Mouse (Mus musculus) intestine, embryonic 15.5 days (tissue): ENCODE measurements around the gene Pde7b. TPM values are rescaled to one million over a fixed set of nuclear protein-coding genes. Genes with fewer than 3 reads are reported as not detected.

Experiments used
- ATAC-seq: fragments of 200-750 bp; cut with Nextera tagmentation; 2 replicates; pipeline ENCODE4 v1.8.0; 2017; ENCODE audit warnings: moderate TSS enrichment, moderate library complexity
- H3K27ac ChIP-seq: fragments of 300-500 bp; sonication (generic); 2 replicates; pipeline ENCODE4 v1.5.1; 2015; ENCODE audit warnings: mild to moderate bottlenecking, inconsistent platforms
- H3K27me3 ChIP-seq: fragments of 300-500 bp; sonication (generic); replicated peaks from 2 replicates; pipeline ENCODE4 v1.6.1; 2015; ENCODE audit warnings: inconsistent platforms
- H3K36me3 ChIP-seq: fragments of 300-500 bp; sonication (generic); 2 replicates; pipeline ENCODE4 v1.6.1; 2015; ENCODE audit warnings: inconsistent platforms
- H3K4me1 ChIP-seq: fragments of 300-500 bp; sonication (generic); replicated peaks from 2 replicates; pipeline ENCODE4 v1.6.1; 2015; ENCODE audit warnings: inconsistent platforms
- H3K4me2 ChIP-seq: fragments of 300-500 bp; sonication (generic); replicated peaks from 2 replicates; pipeline ENCODE4 v1.6.1; 2015; ENCODE audit warnings: mild to moderate bottlenecking, inconsistent platforms
- H3K4me3 ChIP-seq: fragments of 300-500 bp; sonication (generic); replicated peaks from 2 replicates; pipeline ENCODE4 v1.5.1; 2015; ENCODE audit warnings: inconsistent platforms
- H3K9ac ChIP-seq: fragments of 300-500 bp; sonication (generic); 2 replicates; pipeline ENCODE4 v1.6.1; 2015; ENCODE audit warnings: inconsistent platforms
- H3K9me3 ChIP-seq: fragments of 300-500 bp; sonication (generic); 2 replicates; pipeline ENCODE4 v1.6.1; 2016; ENCODE audit warnings: inconsistent platforms
- WGBS: fragments of 180-500 bp; shearing (Covaris S2); methylation state at CpG from one replicate; pipeline ENCODE4 v1.1.7; 2015; 5-methylcytosine and 5-hydroxymethylcytosine counted together
- polyA plus RNA-seq: library from polyadenylated mRNA; unstranded; fragments of >200 nt; fragmentation: Nextera tagmentation; extraction: Ambion mirVana; gene quantifications from 2 replicates; pipeline ENCODE4 v1.2.1, GENCODE M21; 2015

Pde7b gene
- polyA plus RNA-seq, 1 experiment from 2014 or later, result 3.2 TPM

DNA sequence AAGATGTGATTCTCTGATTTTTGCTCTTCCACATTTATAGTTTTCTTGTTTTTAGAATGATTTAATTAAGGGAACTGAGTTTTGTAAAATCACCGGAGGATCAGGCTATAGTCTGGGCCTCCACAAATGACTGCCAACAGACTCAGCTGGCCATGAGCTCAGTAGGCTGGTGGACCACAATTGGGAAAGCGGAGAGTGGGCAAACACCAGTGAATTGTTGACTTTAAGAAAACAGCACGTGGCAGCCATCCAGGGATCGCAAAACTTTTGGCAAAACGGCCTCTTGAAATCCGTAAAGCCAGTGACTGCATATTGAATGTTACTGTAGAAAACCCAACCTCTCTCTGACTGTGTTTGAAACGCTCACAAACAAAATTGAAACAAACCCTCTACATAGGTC lies 94.8 kb downstream of the Pde7b start:
- 49% methylated on average over 7 of the region's 7 CpGs for WGBS
- ATAC-seq, result no peak

DNA sequence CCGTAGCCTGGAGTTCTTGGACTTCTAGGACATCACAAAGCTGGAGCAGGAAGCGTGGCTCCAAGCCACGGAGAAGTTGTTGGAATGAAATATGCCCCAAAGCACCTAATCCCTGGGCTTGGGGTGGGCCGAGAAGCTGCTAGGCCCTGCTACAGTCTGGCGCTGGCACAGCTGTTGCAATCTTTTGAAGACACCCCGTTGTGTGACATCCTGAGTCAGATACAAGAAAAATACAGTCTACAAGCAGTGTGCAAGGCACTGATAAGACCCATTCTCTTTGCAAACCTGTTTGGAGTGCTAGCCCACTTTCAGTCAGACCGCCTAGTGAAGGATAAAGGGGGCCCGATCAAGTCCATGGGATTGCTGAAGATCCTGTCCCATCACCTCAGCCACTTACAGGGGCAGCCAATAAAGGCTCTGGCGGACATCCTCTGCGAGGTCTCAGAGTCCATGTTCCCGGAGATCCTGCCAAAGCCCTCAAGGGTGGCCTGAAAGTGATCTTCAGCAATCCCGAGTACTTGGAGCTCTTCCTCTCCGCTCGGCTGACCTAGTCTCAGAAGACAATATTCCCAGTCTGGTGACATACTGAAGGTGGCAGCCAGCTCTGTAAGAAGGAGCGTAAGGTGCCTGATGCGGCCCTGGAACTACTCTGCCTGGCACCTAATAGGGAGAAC lies 99.0 kb downstream of the Pde7b start:
- Histone ChIP-seq H3K27ac (no peak overlapping the region), H3K4me1 (no peaks in the 10 kb centered on the region; the same call in 1 of the 2 replicates), H3K4me2 (no peak overlapping the region), H3K9me3 (no peaks in the 10 kb centered on the region), H3K9ac (no peak overlapping the region), H3K27me3 (no peaks in the 10 kb centered on the region), H3K36me3 (no peaks in the 10 kb centered on the region), H3K4me3 (no peak overlapping the region)
- WGBS, result 90% methylated on average over 16 of the region's 16 CpGs
- ATAC-seq, result no peak

More for the DNA sequence above, 94.8 kb downstream of the Pde7b start:
- no peaks in the 10 kb centered on the region for H3K27me3 ChIP-seq
- H3K36me3 ChIP-seq, result no peaks in the 10 kb centered on the region
- no peaks in the 10 kb centered on the region; the same call in 1 of the 2 replicates for H3K4me1 ChIP-seq
- no peak overlapping the region for H3K27ac ChIP-seq
- H3K9ac ChIP-seq, result no peak overlapping the region
- no peak overlapping the region for H3K4me3 ChIP-seq
- H3K4me2 ChIP-seq, result no peak overlapping the region
- H3K9me3 ChIP-seq, result no peaks in the 10 kb centered on the region

DNA sequence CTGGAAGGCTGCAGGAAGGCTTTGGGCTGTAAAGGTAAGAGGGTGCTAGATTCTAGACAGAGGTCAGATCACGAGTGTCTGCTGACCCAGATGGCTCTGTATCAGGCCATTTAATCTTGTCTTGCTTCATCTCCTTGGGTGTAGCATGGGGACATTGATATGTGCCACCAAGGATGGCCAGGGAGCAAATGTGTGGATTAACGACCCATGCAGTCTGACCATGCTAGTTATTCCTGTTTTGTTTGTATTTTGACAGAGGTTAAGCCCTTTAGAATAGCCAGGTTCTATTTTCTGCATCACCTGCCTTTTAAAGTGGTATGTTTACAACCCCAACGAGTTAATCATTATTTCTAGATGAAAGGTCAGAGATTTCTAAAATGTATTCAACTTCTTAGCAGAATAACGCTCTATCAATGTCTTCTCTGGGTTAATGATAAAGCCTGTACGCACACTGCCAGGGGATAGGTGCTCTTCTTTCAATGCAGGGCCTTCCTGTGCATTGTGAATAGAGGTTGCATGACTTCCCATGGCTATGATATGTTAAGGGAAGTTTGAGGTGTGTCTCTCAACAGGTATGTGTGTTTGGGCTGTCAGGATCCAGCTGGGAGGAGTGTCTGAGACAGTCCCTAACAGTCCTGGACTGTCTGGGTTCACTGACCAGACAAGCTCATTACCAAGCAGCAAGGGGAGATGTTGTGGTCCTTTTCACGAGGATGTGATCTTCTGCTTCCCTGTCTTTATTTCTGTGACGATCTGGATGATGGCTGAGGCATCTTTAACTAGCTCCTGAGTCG lies 103.0 kb downstream of the Pde7b start:
- Histone ChIP-seq H3K27ac (peak overlapping the region; percentile 49; the same call in 1 of the 2 replicates), H3K36me3 (no peaks in the 10 kb centered on the region), H3K9ac (no peak overlapping the region), H3K9me3 (no peaks in the 10 kb centered on the region), H3K4me1 (no peaks in the 10 kb centered on the region), H3K4me2 (peak overlapping the region; percentile 17; the same call in 1 of the 2 replicates), H3K27me3 (no peaks in the 10 kb centered on the region), H3K4me3 (no peak overlapping the region)
- 46% methylated on average over 8 of the region's 8 CpGs for WGBS
- ATAC-seq, result peak; percentile 90

DNA sequence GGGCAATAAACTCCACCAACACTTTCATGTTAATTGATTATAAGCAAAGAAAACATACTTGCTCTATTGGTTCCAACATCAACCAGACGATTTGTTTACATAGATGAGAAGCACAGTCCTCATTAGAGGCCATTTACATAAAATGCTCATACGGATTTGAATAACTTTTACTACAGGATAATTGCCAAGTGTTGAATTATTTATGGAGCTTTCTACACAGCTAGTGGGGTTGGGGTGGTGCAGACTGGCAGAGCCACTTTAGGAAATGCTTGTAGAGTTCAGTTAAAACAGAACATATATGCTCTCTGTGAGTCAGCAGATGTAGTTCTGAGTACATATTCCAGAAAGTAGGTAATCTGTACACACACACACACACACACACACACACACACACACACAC lies 118.9 kb downstream of the Pde7b start:
- Histone ChIP-seq H3K4me3 (no peak overlapping the region), H3K9me3 (no peaks in the 10 kb centered on the region), H3K36me3 (no peaks in the 10 kb centered on the region), H3K4me1 (no peaks in the 10 kb centered on the region), H3K4me2 (no peak overlapping the region), H3K9ac (no peak overlapping the region), H3K27me3 (no peaks in the 10 kb centered on the region), H3K27ac (no peak overlapping the region)
- WGBS, result 64% methylated on average over 2 of the region's 2 CpGs
- no peak for ATAC-seq

DNA sequence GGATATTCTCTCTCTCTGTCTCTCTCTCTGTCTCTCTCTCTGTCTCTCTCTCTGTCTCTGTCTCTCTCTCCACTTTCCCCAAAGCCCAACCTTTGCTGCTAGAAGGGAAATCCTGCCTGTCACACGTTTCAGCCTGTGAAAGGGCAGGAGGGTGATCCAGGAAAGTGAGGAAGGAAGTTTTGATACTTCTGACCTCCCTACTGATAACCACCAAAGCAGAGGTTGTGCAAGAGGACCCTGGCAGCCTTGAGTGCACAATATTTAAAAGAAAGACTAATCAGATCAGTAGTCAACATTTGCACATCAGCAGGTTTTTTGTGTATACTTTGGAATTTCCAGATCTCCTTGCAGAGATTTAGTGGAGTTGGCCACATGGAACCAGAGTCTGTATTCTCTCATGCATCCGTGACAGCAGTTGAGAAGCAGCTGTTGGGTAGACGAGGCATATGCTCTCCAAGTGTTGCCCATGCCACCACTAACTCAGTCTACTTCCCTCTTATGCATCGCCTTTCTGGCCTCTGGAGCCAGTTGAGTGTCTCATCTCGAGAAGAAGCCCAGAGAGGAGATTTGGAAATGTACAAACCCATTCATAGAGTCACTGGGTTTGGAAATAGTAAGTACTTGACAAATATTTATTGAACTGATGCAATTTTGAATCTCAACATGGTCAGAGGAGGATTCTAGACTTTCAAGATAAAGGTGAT lies 129.6 kb downstream of the Pde7b start:
- H3K27ac ChIP-seq, result no peak overlapping the region
- H3K4me3 ChIP-seq, result no peak overlapping the region
- no peak overlapping the region for H3K4me2 ChIP-seq
- H3K27me3 ChIP-seq, result no peaks in the 10 kb centered on the region
- no peaks in the 10 kb centered on the region for H3K4me1 ChIP-seq
- ATAC-seq, result no peak
- no peaks in the 10 kb centered on the region for H3K36me3 ChIP-seq
- 49% methylated on average over 5 of the region's 5 CpGs for WGBS
- no peak overlapping the region for H3K9ac ChIP-seq
- H3K9me3 ChIP-seq, result no peaks in the 10 kb centered on the region

DNA sequence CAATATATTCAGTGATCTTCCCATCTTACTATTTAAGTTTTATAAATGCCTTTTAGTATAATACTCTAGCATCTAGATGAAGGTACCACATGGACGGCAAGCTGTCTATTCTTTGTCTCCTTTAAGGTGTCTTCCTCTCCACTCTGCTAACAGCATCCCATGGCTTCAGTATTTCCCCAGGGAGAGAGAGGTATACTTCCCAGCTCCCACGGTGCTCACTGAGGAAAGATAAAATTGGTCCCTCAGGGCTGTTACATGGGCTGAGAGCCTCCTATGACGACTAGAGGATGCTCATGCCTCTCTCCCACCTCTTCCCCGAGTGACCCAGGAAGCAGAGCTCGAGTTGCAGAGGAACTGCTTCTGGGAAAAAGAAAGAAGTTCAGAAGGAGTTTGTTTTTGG lies 130.9 kb downstream of the Pde7b start:
- Histone ChIP-seq H3K4me1 (no peaks in the 10 kb centered on the region), H3K27me3 (no peaks in the 10 kb centered on the region), H3K36me3 (no peaks in the 10 kb centered on the region), H3K4me2 (no peak overlapping the region), H3K9me3 (no peaks in the 10 kb centered on the region), H3K9ac (no peak overlapping the region), H3K4me3 (no peak overlapping the region), H3K27ac (no peak overlapping the region)
- ATAC-seq, result no peak
- 50% methylated on average over 5 of the region's 5 CpGs for WGBS

DNA sequence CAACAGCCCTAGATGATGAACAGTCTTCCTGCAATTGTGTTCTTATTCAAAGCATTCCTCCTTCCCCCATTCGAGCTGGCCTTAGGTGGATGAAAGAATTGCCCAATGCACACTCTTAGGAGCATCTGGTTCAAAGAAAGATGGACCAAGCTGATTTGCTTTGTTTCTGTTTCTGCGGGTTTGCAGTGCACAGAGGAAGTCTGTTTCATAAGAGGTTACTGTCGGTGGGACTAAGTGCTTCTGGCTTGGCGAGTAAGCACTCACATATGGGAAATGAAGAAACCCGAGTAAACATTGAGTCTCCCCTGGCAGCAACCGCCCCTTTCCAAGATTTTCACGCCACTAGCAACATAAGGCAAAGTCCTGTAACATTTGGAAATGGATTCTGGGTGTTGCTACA lies 134.8 kb downstream of the Pde7b start:
- H3K27me3 ChIP-seq, result no peaks in the 10 kb centered on the region
- WGBS, result 29% methylated on average over 7 of the region's 7 CpGs

DNA sequence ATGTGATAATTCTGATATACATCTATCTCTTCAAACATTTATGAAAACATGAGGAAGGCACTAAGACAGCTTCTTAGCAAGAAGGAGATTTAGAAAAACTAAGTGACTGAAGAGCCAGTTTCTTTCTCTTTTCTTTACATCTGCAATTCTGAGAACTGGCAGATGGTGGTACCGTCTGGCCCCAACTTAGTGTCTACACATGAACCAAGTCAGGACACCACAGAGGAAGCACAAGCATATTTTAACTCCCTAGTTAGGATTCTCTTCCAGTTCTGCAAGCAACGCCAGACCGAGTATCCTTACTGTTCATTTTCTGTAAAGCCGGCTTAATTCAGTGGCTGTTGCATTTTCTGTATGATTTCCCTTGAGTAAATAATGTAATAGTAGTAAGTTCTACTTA lies 138.9 kb downstream of the Pde7b start:
- Histone ChIP-seq H3K4me2 (no peak overlapping the region), H3K4me1 (no peaks in the 10 kb centered on the region), H3K9ac (no peak overlapping the region), H3K27ac (no peak overlapping the region), H3K4me3 (no peak overlapping the region), H3K27me3 (no peaks in the 10 kb centered on the region), H3K36me3 (no peaks in the 10 kb centered on the region), H3K9me3 (no peaks in the 10 kb centered on the region)
- WGBS, result 90% methylated on average over 4 of the region's 4 CpGs
- ATAC-seq, result no peak

More for the DNA sequence above, 134.8 kb downstream of the Pde7b start:
- no peaks in the 10 kb centered on the region for H3K36me3 ChIP-seq
- no peak overlapping the region for H3K27ac ChIP-seq
- no peak overlapping the region for H3K4me2 ChIP-seq
- no peak for ATAC-seq
- H3K4me3 ChIP-seq, result no peak overlapping the region
- no peak overlapping the region for H3K9ac ChIP-seq
- H3K9me3 ChIP-seq, result no peaks in the 10 kb centered on the region
- no peaks in the 10 kb centered on the region for H3K4me1 ChIP-seq

DNA sequence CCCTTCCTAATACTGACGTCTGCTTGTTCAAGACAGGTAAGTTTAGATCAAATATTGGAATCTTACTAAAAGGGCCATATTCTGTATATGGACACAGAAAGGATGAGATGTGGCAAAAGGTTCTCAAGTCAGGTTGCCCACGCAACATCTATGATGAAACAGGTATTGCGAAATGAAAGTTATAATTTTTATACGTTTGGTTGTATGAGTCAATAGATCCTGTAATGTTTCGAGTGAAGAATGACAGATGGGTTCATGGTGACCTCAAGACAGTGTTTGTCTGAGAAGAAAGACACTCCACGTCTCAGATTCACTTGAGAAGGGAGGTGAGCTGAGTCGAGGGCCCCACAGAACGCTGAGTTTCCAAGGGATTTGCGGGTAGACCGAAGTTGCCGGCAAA lies 149.9 kb downstream of the Pde7b start:
- no peaks in the 10 kb centered on the region for H3K36me3 ChIP-seq
- no peak for ATAC-seq
- 94% methylated on average over 11 of the region's 11 CpGs for WGBS

DNA sequence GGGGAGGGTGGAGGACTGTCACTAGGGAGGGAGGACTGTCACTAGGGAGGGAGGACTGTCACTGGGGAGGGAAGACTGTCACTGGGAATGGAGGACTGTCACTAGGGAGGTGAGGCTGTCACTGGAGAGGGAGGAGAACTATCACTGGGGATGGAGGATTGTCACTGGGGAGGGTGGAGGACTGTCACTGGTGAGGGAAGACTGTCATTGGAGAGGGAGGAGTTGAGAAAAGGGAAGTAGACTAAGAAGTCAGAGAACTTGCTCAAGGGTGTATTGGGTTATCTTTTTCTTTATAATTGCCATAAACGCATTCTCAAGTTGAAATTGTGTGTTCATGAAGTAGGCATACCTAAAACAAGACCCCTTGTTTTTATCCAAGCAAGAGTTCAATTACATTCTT lies 150.5 kb downstream of the Pde7b start:
- no peaks in the 10 kb centered on the region for H3K27me3 ChIP-seq
- H3K27ac ChIP-seq, result no peak overlapping the region
- H3K9me3 ChIP-seq, result no peaks in the 10 kb centered on the region
- no peak for ATAC-seq
- no peaks in the 10 kb centered on the region for H3K4me1 ChIP-seq
- H3K4me3 ChIP-seq, result no peak overlapping the region
- no peak overlapping the region for H3K9ac ChIP-seq
- H3K36me3 ChIP-seq, result no peaks in the 10 kb centered on the region
- H3K4me2 ChIP-seq, result no peak overlapping the region
- 88% methylated on average over 1 of the region's 1 CpGs for WGBS

More for the DNA sequence above, 149.9 kb downstream of the Pde7b start:
- no peaks in the 10 kb centered on the region for H3K4me1 ChIP-seq
- H3K4me3 ChIP-seq, result no peak overlapping the region
- H3K27me3 ChIP-seq, result no peaks in the 10 kb centered on the region
- no peak overlapping the region for H3K4me2 ChIP-seq
- no peak overlapping the region for H3K9ac ChIP-seq
- H3K27ac ChIP-seq, result no peak overlapping the region
- no peaks in the 10 kb centered on the region for H3K9me3 ChIP-seq

DNA sequence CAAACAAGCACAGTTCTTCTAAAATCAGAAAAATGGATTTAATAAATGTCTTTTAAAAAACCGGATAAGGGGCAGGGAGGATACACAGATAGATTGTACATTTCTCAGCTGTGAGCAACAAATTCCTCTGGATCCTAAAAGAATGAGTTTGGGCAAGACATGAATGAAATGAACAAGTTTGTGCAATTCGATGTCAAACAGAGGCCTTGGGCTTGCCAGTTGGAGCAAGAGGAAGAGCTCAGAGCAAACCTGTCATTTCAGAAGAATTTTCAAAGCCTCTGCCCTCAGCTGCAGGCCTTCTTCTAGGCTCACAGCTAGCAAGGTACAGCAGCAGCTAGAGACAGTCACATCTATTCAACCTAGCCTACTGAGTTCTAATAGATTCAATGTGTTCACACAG lies 153.4 kb downstream of the Pde7b start:
- Histone ChIP-seq H3K36me3 (no peaks in the 10 kb centered on the region), H3K4me1 (no peaks in the 10 kb centered on the region), H3K9ac (no peak overlapping the region), H3K4me3 (no peak overlapping the region), H3K4me2 (no peak overlapping the region), H3K27me3 (no peaks in the 10 kb centered on the region), H3K27ac (no peak overlapping the region), H3K9me3 (no peaks in the 10 kb centered on the region)
- WGBS, result 81% methylated on average over 2 of the region's 2 CpGs
- no peak for ATAC-seq

DNA sequence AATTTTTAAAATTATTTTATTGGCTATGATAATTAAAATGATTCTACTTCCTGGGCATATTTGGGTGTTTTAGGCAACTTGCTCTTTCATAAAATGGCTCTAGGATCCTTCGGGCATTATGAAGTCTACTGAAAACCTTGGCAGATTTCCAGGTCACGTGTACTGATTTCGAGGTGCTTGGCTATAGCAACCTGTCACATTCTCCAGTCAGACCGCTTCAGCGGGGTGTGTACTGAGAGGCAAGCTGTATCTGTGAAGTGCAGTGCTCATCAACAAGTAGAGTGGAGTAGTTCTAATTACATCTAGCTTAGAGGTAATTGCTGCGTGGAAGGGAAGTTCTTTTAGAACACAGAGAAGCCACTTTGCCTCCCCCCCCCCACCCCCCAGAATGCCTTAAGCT lies 156.2 kb downstream of the Pde7b start:
- WGBS, result 83% methylated on average over 6 of the region's 6 CpGs

More for the DNA sequence above, 156.2 kb downstream of the Pde7b start:
- Histone ChIP-seq H3K27me3 (no peaks in the 10 kb centered on the region), H3K4me1 (no peaks in the 10 kb centered on the region), H3K36me3 (no peaks in the 10 kb centered on the region), H3K27ac (no peak overlapping the region), H3K4me3 (no peak overlapping the region), H3K9ac (no peak overlapping the region), H3K4me2 (no peak overlapping the region), H3K9me3 (no peaks in the 10 kb centered on the region)
- no peak for ATAC-seq
